Mouse (Mus musculus) lung, adult 2 months (tissue): ENCODE results near the gene Wdr46. TPM values are rescaled to one million over a fixed set of nuclear protein-coding genes. Genes with fewer than 3 reads are reported as not detected.
A peak's percentile ranks its signal among the peaks of the same experiment; 100 is the strongest.

Experiments
- DNase-seq: peaks from one replicate; pipeline ENCODE4 v3.0.0; 2022
- H3K4me1 ChIP-seq: fragments of 200-500 bp; 2 replicates; pipeline ENCODE4 v1.6.1; 2011; ENCODE audit warnings: low read length; ENCODE audit not compliant: control insufficient read depth, insufficient read depth
- H3K4me3 ChIP-seq: fragments of 200-500 bp; replicated peaks from 2 replicates; pipeline ENCODE3; 2011; ENCODE audit warnings: low read depth, mild to moderate bottlenecking, control low read depth, low read length; ENCODE audit errors: extremely low read depth
- CTCF ChIP-seq: fragments of 200-500 bp; IDR thresholded peaks from 2 replicates; pipeline ENCODE4 v1.5.1; 2011; ENCODE audit warnings: mild to moderate bottlenecking, low read length, control low read depth; ENCODE audit not compliant: insufficient read depth
- POLR2A ChIP-seq: fragments of 200-500 bp; IDR thresholded peaks from 2 replicates; pipeline ENCODE4 v1.6.1; 2011; ENCODE audit warnings: low read depth, mild to moderate bottlenecking, control low read depth, low read length, borderline replicate concordance; ENCODE audit errors: extremely low read depth
- WGBS: fragments of 180-500 bp; shearing (Covaris S2); methylation state at CpG from one replicate; pipeline ENCODE4 v1.1.7; 2018; 5-methylcytosine and 5-hydroxymethylcytosine counted together
- polyA plus RNA-seq: library from polyadenylated mRNA; depleted of rRNA; stranded (reverse); fragments of >200 nt; gene quantifications from 2 replicates; pipeline ENCODE4 v1.2.3, GENCODE M21; 2012

The Wdr46 gene
- polyA plus RNA-seq, 1 experiment: 16.8 TPM

GRCm38 (mm10) chr17:33917656-33918292 is 22.7 kb upstream of the Wdr46 start:
- no peak for TF ChIP-seq POLR2A
- no peak for TF ChIP-seq CTCF
- H3K4me1 ChIP-seq: peaks cover 12% of the 10 kb centered on the region
- H3K4me3 ChIP-seq: no peak overlapping the region
- WGBS: 79% methylated on average over 18 of the region's 18 CpGs
- DNase-seq: no peak

DNA sequence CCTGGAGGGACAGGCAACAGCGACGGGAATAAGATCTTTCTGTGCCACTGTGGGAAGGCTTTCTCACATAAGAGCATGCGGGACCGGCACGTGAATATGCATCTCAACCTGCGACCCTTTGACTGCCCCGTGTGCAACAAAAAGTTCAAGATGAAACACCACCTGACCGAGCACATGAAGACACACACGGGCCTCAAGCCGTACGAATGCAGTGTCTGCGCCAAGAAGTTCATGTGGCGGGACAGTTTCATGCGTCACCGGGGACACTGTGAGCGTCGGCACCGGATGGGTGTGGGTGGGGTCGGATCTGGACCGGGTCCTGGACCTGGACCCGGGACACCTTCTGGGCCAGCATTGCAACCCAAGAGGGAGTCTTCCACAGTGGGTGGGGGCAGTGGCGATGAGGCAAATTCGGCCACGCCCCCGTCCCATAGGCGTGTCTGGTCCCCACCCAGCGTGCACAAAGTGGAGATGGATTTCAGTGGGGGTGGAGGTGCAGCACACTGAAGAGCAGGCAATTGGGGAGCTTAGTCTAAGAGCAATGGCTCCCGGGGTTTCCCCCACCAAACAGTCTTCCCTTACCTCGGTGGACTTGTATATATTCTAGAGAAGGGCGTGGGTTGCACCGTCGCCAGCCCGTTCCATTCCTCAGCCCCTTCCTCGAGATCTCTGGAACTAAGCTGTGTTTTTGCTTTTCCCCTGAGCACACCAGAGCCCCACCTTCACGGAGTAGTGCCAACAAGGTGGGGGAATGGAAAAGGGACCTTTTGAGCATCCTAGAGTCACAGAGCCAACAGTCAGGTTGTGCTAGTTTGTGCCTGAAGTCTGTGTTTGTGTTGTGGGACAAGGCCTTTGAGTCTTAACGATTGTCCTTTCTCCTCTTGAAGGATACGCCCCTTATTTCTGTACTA is 21.9 kb upstream of the Wdr46 start:
- no peak for TF ChIP-seq POLR2A
- TF ChIP-seq CTCF: no peak
- DNase-seq: no peak
- 52% methylated on average over 37 of the region's 37 CpGs for WGBS
- H3K4me1 ChIP-seq: peaks cover 12% of the 10 kb centered on the region
- peak overlapping the region; percentile 94 for H3K4me3 ChIP-seq

DNA sequence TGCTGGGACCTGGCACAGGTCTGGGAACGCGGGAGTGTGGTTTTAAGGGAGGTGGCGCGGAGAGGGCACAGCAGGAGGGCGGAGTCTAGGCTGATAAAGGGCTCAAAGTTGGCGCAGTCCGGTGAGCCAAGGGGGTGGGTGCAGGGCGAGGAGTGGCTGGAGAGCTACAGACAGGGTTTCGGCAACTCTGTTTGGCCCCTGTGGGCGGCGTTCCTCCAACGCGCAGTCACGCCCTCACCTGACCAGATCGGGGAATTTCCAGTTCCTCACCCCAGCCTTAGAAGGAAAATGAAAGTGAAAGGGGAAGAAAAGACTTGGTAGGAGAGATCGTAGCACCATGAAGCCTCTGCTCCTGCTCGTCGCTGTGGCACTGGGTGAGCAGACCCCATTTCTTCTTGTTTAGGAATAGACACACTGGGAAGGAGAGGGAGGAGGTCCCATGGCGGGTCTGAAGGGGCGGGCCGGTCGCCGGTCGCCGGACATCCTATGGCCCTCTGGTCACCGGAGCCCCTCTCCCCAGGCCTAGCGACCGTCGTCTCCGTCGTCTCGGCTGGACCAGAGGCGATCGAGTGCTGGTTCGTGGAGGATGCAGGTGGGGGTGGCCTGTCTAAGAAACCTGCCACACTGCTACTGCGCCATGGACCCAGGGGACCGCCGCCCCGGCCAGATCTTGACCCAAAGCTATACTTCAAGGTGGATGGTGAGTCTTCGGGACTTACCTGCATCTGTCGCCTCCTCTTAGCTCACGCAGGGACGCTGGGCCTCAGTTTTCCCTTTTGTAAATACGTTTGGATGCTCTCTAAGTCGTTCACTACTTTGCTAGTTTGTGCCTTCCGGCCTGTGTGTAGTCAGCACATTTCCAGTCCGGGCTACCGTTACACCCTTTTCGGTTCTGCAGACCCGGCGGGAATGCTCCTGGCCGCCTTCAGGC is 20.8 kb upstream of the Wdr46 start:
- Histone ChIP-seq H3K4me3 (peak overlapping the region; percentile 94), H3K4me1 (peaks cover 12% of the 10 kb centered on the region)
- under 1% methylated on average over 52 of the region's 52 CpGs for WGBS
- TF ChIP-seq CTCF: peak; percentile 14; the same call in 1 of the 2 replicates
- TF ChIP-seq POLR2A: peak; percentile 80; the same call in 1 of the 2 replicates
- peak; percentile 87 for DNase-seq

GRCm38 (mm10) chr17:33920282-33921097 is 20.0 kb upstream of the Wdr46 start:
- DNase-seq: peak; percentile 87
- under 1% methylated on average over 36 of the region's 36 CpGs for WGBS
- TF ChIP-seq POLR2A: no peak
- TF ChIP-seq CTCF: peak; percentile 87
- H3K4me3 ChIP-seq: peak overlapping the region; percentile 94
- peaks cover 12% of the 10 kb centered on the region for H3K4me1 ChIP-seq

DNA sequence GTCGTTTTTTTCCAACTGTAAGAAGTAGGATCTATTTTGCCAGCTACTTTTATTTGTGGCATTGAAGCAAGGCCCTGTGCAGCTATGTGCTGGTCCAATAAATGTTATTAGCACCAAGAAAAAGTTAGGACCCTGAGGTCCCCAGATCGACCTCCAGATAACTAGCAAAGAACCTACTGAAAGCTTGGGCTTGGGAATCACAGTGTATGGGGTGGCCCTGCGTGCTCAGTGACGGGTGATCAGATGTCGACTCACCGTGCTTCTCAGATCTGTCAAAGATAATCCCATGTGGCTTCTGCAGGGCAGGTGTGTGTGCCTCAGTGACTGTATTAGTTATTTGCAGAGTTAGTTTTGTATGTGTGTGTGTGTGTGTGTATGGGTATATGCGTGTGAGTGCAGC is 19.1 kb upstream of the Wdr46 start:
- no peak for TF ChIP-seq CTCF
- no peak for TF ChIP-seq POLR2A
- WGBS: 87% methylated on average over 7 of the region's 7 CpGs

DNA sequence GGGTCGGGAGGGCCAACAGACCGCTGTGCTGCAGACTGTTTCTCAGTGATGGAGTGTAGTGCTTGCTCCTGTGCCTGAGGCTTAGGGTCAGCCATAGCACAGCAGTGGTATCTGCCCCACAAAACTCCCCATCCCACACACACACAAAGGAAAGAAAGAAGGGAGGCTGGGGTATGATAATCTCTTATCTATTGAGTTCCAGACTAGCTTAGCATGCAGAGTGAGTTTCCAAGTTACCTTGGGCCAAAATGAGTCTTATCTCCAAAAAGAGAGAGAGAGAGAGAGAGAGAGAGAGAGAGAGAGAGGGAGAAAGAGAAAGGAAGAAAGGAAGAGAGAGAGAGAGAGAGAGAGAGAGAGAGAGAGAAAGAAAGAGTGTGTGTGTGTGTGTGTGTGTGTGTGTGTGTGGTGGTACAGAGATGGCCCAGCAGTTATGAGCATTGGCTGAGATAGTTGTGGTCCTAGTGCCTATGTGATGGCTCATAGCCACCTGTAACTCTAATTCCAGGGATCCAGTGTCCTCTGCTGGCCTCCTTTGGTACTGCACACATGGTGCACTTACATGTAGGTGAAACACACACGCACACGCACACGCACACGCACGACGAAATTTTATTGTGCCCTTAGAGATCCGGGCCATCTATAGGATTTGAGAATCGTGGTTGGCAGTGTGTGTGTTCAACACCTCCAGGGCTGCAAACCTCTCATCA is 15.7 kb upstream of the Wdr46 start:
- no peak for DNase-seq
- TF ChIP-seq CTCF (peak; percentile 49), POLR2A (no peak)
- 92% methylated on average over 10 of the region's 10 CpGs for WGBS
- H3K4me3 ChIP-seq: no peak overlapping the region
- H3K4me1 ChIP-seq: peaks cover 7% of the 10 kb centered on the region

More for the DNA sequence above, 19.1 kb upstream of the Wdr46 start:
- DNase-seq: no peak
- Histone ChIP-seq H3K4me1 (peaks cover 12% of the 10 kb centered on the region), H3K4me3 (no peak overlapping the region)

- Histone ChIP-seq H3K4me3 (no peak overlapping the region), H3K4me1 (peaks cover 7% of the 10 kb centered on the region)
- 87% methylated on average over 21 of the region's 21 CpGs for WGBS
- TF ChIP-seq POLR2A: no peak
- no peak for TF ChIP-seq CTCF
- no peak for DNase-seq
These were observed 14.9 kb upstream of the Wdr46 start for GRCm38 (mm10) chr17:33925406-33926116.
